Mouse (Mus musculus): ENCODE measurements around the gene Cab39l.

- TF ChIP-seq CTCF (IDR thresholded peaks at IDR 0.05; ENCODE audit: borderline replicate concordance, extremely low read depth, insufficient read depth, insufficient read length) (no peak), POLR2A (IDR thresholded peaks at IDR 0.05; ENCODE audit: borderline replicate concordance, extremely low read depth, insufficient read depth, insufficient read length, poor library complexity, severe bottlenecking) (no peak)
These were observed 185.9 kb downstream of the Cab39l start for GRCm38 (mm10) chr14:59626711-59627110.
